Mouse (Mus musculus) olfactory bulb, adult 2 months (tissue): ENCODE data around the gene Ybx2. TPM values are rescaled to one million over a fixed set of nuclear protein-coding genes. Genes with fewer than 3 reads are reported as not detected.

Experiments used
- H3K27ac ChIP-seq: fragments of 200-500 bp; 2 replicates; pipeline ENCODE4 v1.5.1; 2012; ENCODE audit warnings: low read depth, low read length; ENCODE audit not compliant: insufficient read depth
- H3K4me1 ChIP-seq: fragments of 200-500 bp; 2 replicates; pipeline ENCODE4 v1.6.1; 2012; ENCODE audit warnings: low read length; ENCODE audit not compliant: control insufficient read depth, insufficient read depth
- H3K4me3 ChIP-seq: fragments of 200-500 bp; 2 replicates; pipeline ENCODE4 v1.5.1; 2012; ENCODE audit warnings: mild to moderate bottlenecking, low read depth, low read length, moderate library complexity; ENCODE audit not compliant: insufficient read depth
- CTCF ChIP-seq: fragments of 200-500 bp; IDR thresholded peaks from 2 replicates; pipeline ENCODE4 v1.5.1; 2012; ENCODE audit warnings: low read depth, mild to moderate bottlenecking, low read length, moderate library complexity; ENCODE audit not compliant: insufficient read depth
- POLR2A ChIP-seq: fragments of 200-500 bp; IDR thresholded peaks from 2 replicates; pipeline ENCODE4 v1.6.1; 2012; ENCODE audit warnings: mild to moderate bottlenecking, low read depth, low read length, moderate library complexity; ENCODE audit not compliant: insufficient read depth
- WGBS: fragments of 180-500 bp; shearing (Covaris S2); methylation state at CpG from one replicate; pipeline ENCODE4 v1.1.7; 2018; 5-methylcytosine and 5-hydroxymethylcytosine counted together
- polyA plus RNA-seq: library from polyadenylated mRNA; stranded (reverse); fragments of >200 nt; gene quantifications from 2 replicates; pipeline ENCODE4 v1.2.4, GENCODE M21; 2012; ENCODE audit warnings: low replicate concordance; ENCODE audit not compliant: missing spikeins, insufficient read depth, insufficient read length

Ybx2 gene
- polyA plus RNA-seq, 1 experiment: not detected

DNA sequence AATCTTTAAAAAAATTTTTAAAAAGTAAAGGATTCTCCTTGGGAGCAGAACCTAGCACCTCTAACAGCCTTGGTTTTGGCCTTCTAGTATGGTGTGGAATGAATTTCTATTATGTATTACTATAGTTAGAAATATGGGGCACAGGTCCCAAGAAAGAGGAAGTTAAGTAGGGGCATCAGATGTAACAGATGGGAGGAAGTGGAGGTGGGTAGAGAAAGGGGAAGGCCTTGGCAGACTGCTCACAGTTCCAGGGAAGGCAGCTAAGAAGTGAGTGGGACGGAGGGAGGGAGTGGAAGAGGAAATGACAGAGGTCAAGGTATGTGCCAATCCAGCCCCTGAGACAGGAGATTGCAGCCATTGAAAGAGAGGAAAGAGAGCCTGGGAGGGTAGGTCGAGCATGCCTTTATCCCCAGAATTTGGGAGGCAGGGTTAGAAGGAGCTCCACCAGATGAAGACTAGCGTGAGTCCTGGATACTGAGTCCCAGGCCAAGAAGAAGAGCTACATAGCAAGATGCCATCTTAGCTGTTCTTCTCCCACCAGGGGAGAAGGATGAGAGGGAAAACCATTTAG, 4.5 kb upstream of the Ybx2 start:
- Histone ChIP-seq H3K4me1 (peaks cover 13% of the 10 kb centered on the region), H3K4me3 (no peak overlapping the region), H3K27ac (no peak overlapping the region)
- 73% methylated on average over 3 of the region's 3 CpGs for WGBS
- TF ChIP-seq CTCF (no peak), POLR2A (no peak)

DNA sequence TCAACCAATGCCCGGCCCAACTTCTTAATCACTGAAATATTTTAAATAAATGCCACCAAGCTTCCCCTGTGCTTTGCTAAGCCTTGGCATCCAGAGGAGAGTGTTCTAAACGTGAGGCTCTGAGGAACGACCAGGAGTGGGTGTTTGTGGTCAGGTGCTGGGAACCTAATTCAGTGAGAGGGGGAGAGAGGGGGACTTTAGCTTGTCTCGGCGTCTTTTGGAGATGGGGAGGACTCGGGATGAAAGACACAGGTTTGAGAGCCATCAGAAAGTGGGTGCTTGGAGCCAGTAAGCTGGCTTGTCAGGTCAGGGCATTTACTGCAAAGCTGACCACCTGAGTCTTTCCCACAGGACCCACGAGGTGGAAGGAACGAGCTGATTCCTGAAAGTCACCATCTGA, 3.8 kb upstream of the Ybx2 start:
- no peak overlapping the region for H3K27ac ChIP-seq
- TF ChIP-seq CTCF: no peak
- H3K4me3 ChIP-seq: no peak overlapping the region
- WGBS: 73% methylated on average over 8 of the region's 8 CpGs
- peaks cover 17% of the 10 kb centered on the region for H3K4me1 ChIP-seq

DNA sequence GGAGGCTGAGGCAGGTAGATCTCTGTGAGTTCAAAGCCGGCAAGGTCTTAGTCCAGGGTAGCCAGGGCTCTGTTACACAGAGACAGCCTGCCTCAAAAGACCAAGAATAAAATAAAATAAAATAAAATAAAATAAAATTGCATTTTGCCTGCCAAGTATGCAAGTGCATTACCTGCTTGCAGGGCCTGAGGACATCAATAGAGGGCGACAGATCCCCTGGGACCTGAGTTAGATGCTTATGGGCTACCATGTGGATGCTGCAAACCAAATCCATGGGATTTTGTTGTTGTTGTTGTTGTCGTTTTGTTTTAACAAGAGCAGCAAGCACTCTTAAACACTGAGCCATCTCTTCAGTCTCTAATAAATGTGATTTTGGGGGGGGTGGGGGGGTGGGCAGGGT, 3.3 kb upstream of the Ybx2 start:
- WGBS: 37% methylated on average over 3 of the region's 3 CpGs
- H3K4me3 ChIP-seq: no peak overlapping the region
- peaks cover 17% of the 10 kb centered on the region for H3K4me1 ChIP-seq
- no peak overlapping the region for H3K27ac ChIP-seq
- TF ChIP-seq POLR2A: no peak
- no peak for TF ChIP-seq CTCF

DNA sequence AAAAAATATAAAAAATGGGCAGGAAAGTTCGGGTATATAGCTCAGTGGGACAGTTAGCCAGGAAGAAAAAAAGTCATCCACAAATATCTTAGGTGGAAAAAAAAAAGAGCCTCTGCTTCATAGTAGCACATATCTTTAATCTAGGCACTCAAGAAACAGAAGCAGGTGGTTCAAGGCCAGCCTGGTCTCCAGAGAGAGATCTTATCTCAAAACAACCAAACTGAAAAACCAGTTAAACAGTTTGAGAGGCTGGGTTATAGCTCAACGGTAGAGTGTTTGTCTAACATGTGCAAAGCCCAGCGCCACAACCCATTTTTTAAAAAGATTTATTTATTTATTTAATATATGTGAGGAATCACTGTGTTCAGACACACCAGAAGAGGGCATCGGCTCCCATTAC, 2.5 kb upstream of the Ybx2 start:
- no peak overlapping the region for H3K27ac ChIP-seq
- no peak overlapping the region for H3K4me3 ChIP-seq
- TF ChIP-seq POLR2A (no peak), CTCF (no peak)
- 71% methylated on average over 4 of the region's 4 CpGs for WGBS
- peaks cover 17% of the 10 kb centered on the region for H3K4me1 ChIP-seq

DNA sequence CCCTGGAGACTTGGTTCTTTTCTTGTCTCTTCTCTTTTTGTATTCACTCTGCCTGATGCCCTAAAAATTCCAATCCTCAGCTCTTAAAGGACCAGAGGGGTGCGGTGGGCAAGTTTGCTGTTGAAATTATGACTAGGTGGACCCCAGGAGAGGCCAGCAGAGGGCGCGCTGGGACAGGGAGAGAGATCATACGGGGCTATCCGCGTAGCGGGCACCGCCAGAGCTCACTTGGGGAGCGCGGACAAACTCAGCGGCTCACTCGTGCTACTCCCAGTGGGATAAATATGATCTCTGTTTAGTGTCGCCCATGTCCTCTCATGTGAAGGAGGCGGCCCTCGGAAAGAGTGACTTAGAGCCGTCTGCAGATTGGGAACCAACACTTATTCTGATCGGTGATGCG, 1.4 kb upstream of the Ybx2 start:
- Histone ChIP-seq H3K4me3 (no peak overlapping the region), H3K27ac (no peak overlapping the region), H3K4me1 (peaks cover 17% of the 10 kb centered on the region)
- no peak for TF ChIP-seq POLR2A
- peak; percentile 86 for TF ChIP-seq CTCF
- 1% methylated on average over 18 of the region's 18 CpGs for WGBS

DNA sequence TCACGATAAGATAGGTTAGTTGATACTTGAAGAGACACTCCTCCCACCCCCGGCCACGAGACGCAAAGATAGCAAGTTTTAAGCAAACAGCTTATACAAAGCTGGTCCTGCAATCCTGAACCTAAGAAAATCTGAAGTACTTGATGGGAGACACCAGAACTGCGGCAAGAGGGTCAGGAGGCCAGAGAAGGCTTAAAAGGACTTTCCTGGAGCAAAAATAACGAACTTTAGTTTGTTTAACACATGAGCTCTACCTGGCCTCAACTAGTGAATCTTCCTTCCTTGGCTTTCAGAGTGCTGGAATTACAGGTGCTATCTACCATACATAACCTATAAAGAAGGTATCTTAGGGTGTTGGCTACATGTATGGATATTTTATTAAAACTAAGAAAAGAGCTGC, 915 bp upstream of the Ybx2 start:
- H3K4me3 ChIP-seq: no peak overlapping the region
- TF ChIP-seq POLR2A (no peak), CTCF (no peak)
- 14% methylated on average over 6 of the region's 6 CpGs for WGBS

DNA sequence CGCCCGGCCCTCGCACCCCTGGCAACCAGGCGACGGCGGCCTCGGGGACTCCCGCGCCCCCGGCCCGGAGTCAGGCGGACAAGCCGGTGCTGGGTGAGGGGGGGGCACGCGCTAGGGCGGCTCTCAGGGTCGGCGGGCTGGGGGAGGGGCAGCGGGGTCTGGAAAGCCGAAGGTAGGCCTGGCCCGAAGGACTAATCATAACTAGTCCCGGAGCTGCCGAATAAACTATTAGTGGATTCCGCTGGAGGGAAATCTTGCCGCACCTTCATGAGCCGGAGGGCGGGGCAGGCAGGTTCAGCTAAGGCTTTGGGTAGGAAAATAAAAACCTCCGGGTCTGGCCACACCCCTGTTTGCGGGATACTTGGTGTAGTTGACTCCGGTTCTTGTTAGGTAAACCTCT, 560 bp downstream of the Ybx2 start:
- 1% methylated on average over 30 of the region's 30 CpGs for WGBS

More for the DNA sequence above, 915 bp upstream of the Ybx2 start:
- peaks cover 17% of the 10 kb centered on the region for H3K4me1 ChIP-seq
- H3K27ac ChIP-seq: no peak overlapping the region

DNA sequence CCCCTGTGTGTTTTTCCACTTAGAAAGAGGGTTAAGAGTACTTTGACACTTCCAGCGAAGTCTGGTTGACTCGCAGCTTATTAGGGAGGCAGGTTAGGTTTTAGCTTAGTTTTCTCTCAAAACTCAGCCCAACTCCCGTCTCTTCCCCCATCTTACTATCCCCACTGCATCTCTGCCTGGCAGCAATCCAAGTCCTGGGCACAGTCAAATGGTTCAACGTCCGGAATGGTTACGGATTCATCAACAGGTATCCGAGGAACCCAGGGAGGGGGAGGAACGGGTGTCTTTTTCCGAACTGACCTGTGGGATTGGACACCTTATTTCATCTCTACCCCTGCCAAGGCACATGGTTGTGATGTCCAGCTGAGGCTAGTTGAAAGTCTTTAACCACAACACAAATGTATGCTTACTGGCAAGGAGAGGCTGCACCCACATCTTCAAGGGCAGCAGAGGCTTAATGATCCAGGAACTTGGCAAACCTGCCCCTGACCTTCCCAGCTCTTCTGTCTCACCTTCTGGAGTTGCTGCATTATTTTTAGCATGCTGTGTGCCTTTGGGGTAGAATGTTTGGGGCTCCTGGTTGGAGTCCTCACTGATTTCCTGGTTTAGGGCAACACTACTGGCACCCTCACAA, 1.2 kb downstream of the Ybx2 start:
- WGBS: 36% methylated on average over 9 of the region's 9 CpGs
- H3K4me3 ChIP-seq: no peak overlapping the region
- H3K4me1 ChIP-seq: peaks cover 17% of the 10 kb centered on the region
- TF ChIP-seq CTCF (no peak), POLR2A (no peak)
- no peak overlapping the region for H3K27ac ChIP-seq

More for the DNA sequence above, 560 bp downstream of the Ybx2 start:
- H3K4me3 ChIP-seq: peak overlapping the region; percentile 48
- TF ChIP-seq CTCF (no peak), POLR2A (no peak)
- peaks cover 17% of the 10 kb centered on the region for H3K4me1 ChIP-seq
- no peak overlapping the region for H3K27ac ChIP-seq

DNA sequence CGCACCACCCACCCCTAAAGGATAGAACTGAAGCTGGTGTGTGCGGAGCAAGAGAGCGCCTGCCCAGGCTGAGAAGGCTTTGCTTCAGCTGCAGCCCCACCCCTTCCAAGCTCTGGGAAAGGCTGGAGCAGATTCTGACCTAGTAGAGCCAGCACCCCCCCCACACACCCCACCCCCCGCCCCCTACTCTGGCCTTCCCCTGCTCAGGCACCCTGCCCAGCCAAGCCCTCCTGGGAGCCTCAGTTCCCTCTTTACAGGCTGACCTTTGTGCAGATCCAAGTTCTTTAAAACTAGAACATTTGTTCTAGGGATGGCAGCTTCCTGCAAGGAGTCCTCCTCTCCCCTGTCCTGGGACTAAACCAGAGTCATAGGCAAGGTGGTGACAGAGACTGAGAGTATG, 1.8 kb downstream of the Ybx2 start:
- no peak overlapping the region for H3K27ac ChIP-seq
- peaks cover 17% of the 10 kb centered on the region for H3K4me1 ChIP-seq
- H3K4me3 ChIP-seq: no peak overlapping the region
- WGBS: 41% methylated on average over 4 of the region's 4 CpGs
- TF ChIP-seq POLR2A (no peak), CTCF (no peak)
